Mouse (Mus musculus) intestine, embryonic 14.5 days (tissue): ENCODE measurements around the gene Cdkl2. TPM values are rescaled to one million over a fixed set of nuclear protein-coding genes. Genes with fewer than 3 reads are reported as not detected.

Source experiments
- ATAC-seq: fragments of 200-750 bp; cut with Nextera tagmentation; replicated peaks from 2 replicates; pipeline ENCODE4 v1.8.0; 2017; ENCODE audit warnings: low read depth, moderate number of reproducible peaks, moderate TSS enrichment, moderate library complexity; ENCODE audit not compliant: low FRiP score, low TSS enrichment
- DNase-seq: peaks from one replicate; pipeline ENCODE4 v3.0.0-alpha.2; 2018; ENCODE audit warnings: low spot score
- H3K27ac ChIP-seq: fragments of 300-500 bp; sonication (generic); 2 replicates; pipeline ENCODE4 v1.5.1; 2014; ENCODE audit warnings: low read depth, mild to moderate bottlenecking, control low read depth
- H3K27me3 ChIP-seq: fragments of 300-500 bp; sonication (generic); replicated peaks from 2 replicates; pipeline ENCODE4 v1.6.1; 2014; ENCODE audit warnings: low read length, control low read depth; ENCODE audit not compliant: control insufficient read depth, insufficient read depth
- H3K36me3 ChIP-seq: fragments of 300-500 bp; sonication (generic); 2 replicates; pipeline ENCODE4 v1.6.1; 2014; ENCODE audit warnings: low read length, control low read depth; ENCODE audit not compliant: control insufficient read depth, insufficient read depth
- H3K4me1 ChIP-seq: fragments of 300-500 bp; sonication (generic); replicated peaks from 2 replicates; pipeline ENCODE4 v1.6.1; 2014; ENCODE audit warnings: low read length, control low read depth, mixed read lengths; ENCODE audit not compliant: control insufficient read depth, insufficient read depth
- H3K4me2 ChIP-seq: fragments of 300-500 bp; sonication (generic); 2 replicates; pipeline ENCODE4 v1.6.1; 2014; ENCODE audit warnings: low read length
- H3K4me3 ChIP-seq: fragments of 300-500 bp; sonication (generic); 2 replicates; pipeline ENCODE4 v1.5.1; 2014; ENCODE audit warnings: low read depth, low read length, control low read depth, mixed read lengths
- H3K9ac ChIP-seq: fragments of 300-500 bp; sonication (generic); 2 replicates; pipeline ENCODE4 v1.6.1; 2014; ENCODE audit warnings: mild to moderate bottlenecking, low read length
- H3K9me3 ChIP-seq: fragments of 300-500 bp; sonication (generic); 2 replicates; pipeline ENCODE4 v1.6.1; 2016; ENCODE audit warnings: low read length, control low read depth; ENCODE audit not compliant: control insufficient read depth
- WGBS: fragments of 180-500 bp; shearing (Covaris S2); extraction: QIAGEN DNeasy Blood & Tissue Kit; methylation state at CpG from one replicate; pipeline ENCODE4 v1.1.7; 2014; 5-methylcytosine and 5-hydroxymethylcytosine counted together
- polyA plus RNA-seq: library from polyadenylated mRNA; unstranded; fragments of >200 nt; fragmentation: Nextera tagmentation; extraction: Ambion mirVana; gene quantifications from 2 replicates; pipeline ENCODE4 v1.2.1, GENCODE M21; 2014

Gene Cdkl2
- 2.5 and 2.6 TPM in 2 replicates for polyA plus RNA-seq

GRCm38 (mm10) chr5:92043783-92044182 lies at the start of gene Cdkl2:
Gene Cdkl2, minus strand, starts transcription at chr5:92043883.
- Histone ChIP-seq H3K9me3 (no peaks in the 10 kb centered on the region), H3K4me3 (peak within 1 kb of the TSS; percentile 74), H3K9ac (peak within 1 kb of the TSS; percentile 52), H3K4me1 (peaks cover 9% of the 10 kb centered on the region), H3K27me3 (peaks cover 7% of the 10 kb centered on the region; the same call in 1 of the 2 replicates), H3K36me3 (no peaks in the 10 kb centered on the region), H3K27ac (peak within 1 kb of the TSS; percentile 38; the same call in 1 of the 2 replicates), H3K4me2 (peak within 1 kb of the TSS; percentile 93)
- DNase-seq (no peak), ATAC-seq (no peak)
- 74% methylated on average over 4 of the region's 4 CpGs for WGBS

DNA sequence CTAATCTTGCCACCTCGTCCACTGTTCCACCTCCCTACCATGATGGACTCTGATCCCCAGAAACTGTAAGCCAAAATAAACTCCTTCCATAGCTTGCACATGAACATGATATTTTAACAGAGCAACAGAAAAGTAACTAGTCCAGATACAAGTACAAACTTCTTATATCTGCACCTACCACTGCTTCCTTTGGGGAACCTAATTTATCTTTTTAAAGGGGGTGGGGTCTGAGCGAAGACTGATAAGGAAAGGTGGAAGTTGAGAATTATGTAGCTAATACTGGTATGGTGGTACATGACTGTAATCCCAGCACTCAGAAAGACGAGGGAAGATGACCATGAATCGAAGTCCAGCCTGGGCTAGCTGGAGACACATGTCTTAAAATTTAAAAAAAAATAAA lies 43.8 kb upstream of the Cdkl2 start:
- H3K27ac ChIP-seq: no peak overlapping the region
- H3K4me3 ChIP-seq: no peak overlapping the region
- DNase-seq (no peak), ATAC-seq (no peak)
- H3K4me1 ChIP-seq: peaks cover 5% of the 10 kb centered on the region; the same call in 1 of the 2 replicates
- H3K9ac ChIP-seq: no peak overlapping the region
- H3K4me2 ChIP-seq: no peak overlapping the region
- H3K9me3 ChIP-seq: 0 out of 2 replicates have a peak, but pooled peaks cover 4% of the 10 kb centered on the region
- no peaks in the 10 kb centered on the region for H3K27me3 ChIP-seq
- 95% methylated on average over 4 of the region's 4 CpGs for WGBS
- H3K36me3 ChIP-seq: no peaks in the 10 kb centered on the region

DNA sequence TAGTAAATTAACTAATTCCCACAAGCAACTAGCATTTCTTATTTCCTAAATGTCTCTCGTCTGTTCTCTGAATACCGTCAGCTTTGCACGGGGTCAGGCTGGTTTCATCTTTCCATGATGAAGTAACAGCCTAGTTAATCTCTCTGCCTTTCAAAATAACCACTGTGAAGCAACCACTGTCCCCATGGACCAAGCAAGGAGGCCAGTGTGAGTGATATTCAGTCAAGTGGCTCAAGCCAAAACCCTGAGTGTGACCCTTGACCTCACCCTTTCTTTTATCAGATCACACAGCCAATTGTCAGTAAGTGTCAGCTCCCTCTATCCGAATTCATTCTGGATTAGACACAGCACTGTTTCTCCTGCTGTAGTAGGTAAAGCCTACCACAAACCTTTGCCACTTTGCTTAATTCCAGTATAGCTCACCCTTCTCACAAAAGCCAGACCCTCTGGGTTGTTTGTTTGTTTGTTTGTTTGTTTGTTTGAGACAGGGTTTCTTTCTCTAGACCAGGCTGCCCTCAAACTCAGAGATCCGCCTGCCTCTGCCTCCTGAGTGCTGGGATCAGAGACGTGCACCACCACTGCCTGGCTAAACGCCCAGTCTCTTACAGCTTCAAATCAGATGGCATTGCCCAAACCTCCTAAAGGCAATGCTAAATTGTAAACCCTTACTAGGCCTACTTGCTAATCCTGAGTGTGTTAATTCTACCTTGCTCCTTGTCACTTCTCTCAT lies 42.3 kb upstream of the Cdkl2 start:
- 87% methylated on average over 7 of the region's 7 CpGs for WGBS
- DNase-seq: no peak

GRCm38 (mm10) chr5:92085246-92085645 lies 41.6 kb upstream of the Cdkl2 start:
- no peaks in the 10 kb centered on the region for H3K27me3 ChIP-seq
- H3K4me3 ChIP-seq: no peak overlapping the region
- 56% methylated on average over 4 of the region's 4 CpGs for WGBS
- 0 out of 2 replicates have a peak, but pooled peaks cover 4% of the 10 kb centered on the region for H3K9me3 ChIP-seq
- no peak overlapping the region for H3K9ac ChIP-seq
- peaks cover 25% of the 10 kb centered on the region for H3K4me1 ChIP-seq
- DNase-seq (no peak), ATAC-seq (no peak)
- H3K4me2 ChIP-seq: no peak overlapping the region
- H3K36me3 ChIP-seq: no peaks in the 10 kb centered on the region
- H3K27ac ChIP-seq: no peak overlapping the region

More for the DNA sequence above, 42.3 kb upstream of the Cdkl2 start:
- no peak overlapping the region for H3K27ac ChIP-seq
- H3K27me3 ChIP-seq: no peaks in the 10 kb centered on the region
- H3K9ac ChIP-seq: no peak overlapping the region
- peaks cover 18% of the 10 kb centered on the region for H3K4me1 ChIP-seq
- no peaks in the 10 kb centered on the region for H3K36me3 ChIP-seq
- no peak overlapping the region for H3K4me2 ChIP-seq
- ATAC-seq: no peak
- 0 out of 2 replicates have a peak, but pooled peaks cover 4% of the 10 kb centered on the region for H3K9me3 ChIP-seq
- H3K4me3 ChIP-seq: no peak overlapping the region

DNA sequence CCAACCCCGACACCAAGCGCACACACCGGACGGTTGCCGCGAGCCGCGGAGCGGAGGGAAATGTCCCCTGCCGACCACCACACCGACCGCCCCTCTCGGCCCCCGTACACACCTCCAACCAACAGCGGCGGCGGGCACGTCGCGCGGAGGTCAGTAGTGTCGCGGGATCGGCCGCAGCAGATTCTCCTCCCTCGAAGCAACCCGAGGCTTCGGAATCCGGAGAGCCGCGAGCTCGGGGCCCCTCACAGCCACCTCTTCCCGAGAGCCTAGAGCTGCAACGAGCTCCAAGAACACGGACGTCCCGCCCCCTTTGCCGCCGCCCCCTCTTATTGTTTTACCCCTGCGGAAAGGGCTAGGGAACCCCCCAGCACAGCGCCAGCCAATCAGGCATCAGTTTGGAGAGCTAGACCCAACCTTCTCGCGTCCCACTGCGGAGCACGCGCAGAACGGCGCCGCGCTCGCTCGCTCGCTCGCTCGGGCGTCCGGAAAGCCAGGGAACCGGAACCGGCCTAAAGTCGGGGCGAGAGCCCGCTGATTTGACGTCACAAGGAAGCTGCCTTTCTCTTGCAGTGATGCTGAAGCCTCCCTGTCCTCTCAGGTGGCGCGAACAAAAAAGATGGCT lies 39.8 kb upstream of the Cdkl2 start, which contains the start of gene G3bp2:
TSS of gene G3bp2 (minus strand) at position 303 of the 622 bp plus-strand sequence.
- under 1% methylated on average over 64 of the region's 65 CpGs for WGBS
- no peaks in the 10 kb centered on the region for H3K27me3 ChIP-seq
- H3K27ac ChIP-seq: peak within 1 kb of the TSS; percentile 99
- H3K9me3 ChIP-seq: 0 out of 2 replicates have a peak, but pooled peaks cover 4% of the 10 kb centered on the region
- DNase-seq (peak; percentile 99), ATAC-seq (peak; percentile 98)
- H3K4me1 ChIP-seq: peaks cover 25% of the 10 kb centered on the region
- peak within 1 kb of the TSS; percentile 93 for H3K4me3 ChIP-seq
- H3K4me2 ChIP-seq: peak within 1 kb of the TSS; percentile 82
- H3K36me3 ChIP-seq: no peaks in the 10 kb centered on the region
- H3K9ac ChIP-seq: peak within 1 kb of the TSS; percentile 95

- Histone ChIP-seq H3K9me3 (0 out of 2 replicates have a peak, but pooled peaks cover 4% of the 10 kb centered on the region), H3K4me3 (peak overlapping the region; percentile 93), H3K27me3 (no peaks in the 10 kb centered on the region), H3K9ac (peak overlapping the region; percentile 95), H3K4me1 (peaks cover 25% of the 10 kb centered on the region), H3K36me3 (no peaks in the 10 kb centered on the region), H3K4me2 (peak overlapping the region; percentile 82), H3K27ac (peak overlapping the region; percentile 99)
- peak; percentile 73 for ATAC-seq
- no peak for DNase-seq
- WGBS: under 1% methylated on average over 47 of the region's 55 CpGs
Observed at GRCm38 (mm10) chr5:92082821-92083401, 39.2 kb upstream of the Cdkl2 start.

GRCm38 (mm10) chr5:92081326-92081725 lies 37.6 kb upstream of the Cdkl2 start:
- Histone ChIP-seq H3K36me3 (no peaks in the 10 kb centered on the region), H3K9me3 (no peaks in the 10 kb centered on the region), H3K27me3 (no peaks in the 10 kb centered on the region), H3K4me1 (peaks cover 25% of the 10 kb centered on the region), H3K9ac (0 out of 2 replicates have a peak overlapping the region, but pooled peaks have one; percentile 16), H3K4me3 (peak overlapping the region; percentile 93; the same call in 1 of the 2 replicates), H3K27ac (no peak overlapping the region), H3K4me2 (peak overlapping the region; percentile 82)
- WGBS: 54% methylated on average over 3 of the region's 3 CpGs
- DNase-seq (no peak), ATAC-seq (no peak)

DNA sequence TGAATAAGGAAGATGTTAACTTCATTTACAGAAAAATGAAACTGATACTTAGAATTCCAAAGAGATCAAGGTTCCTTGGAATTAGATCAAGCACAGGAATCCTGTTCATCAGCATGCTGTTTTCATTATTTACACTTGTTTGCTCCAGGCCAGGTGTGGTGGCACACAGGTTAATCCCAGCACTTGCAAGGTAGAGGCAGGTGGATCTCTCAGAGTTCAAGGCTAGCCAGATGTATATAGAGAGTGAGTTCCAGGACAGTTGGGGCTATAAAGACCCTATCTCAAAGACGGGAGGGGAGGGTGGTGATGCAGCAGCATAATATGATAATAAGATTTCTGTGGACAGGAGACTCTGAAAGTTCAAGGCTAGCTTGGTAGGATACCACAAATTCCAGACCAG lies 36.7 kb upstream of the Cdkl2 start:
- H3K9me3 ChIP-seq: no peaks in the 10 kb centered on the region
- no peak overlapping the region for H3K4me3 ChIP-seq
- H3K36me3 ChIP-seq: no peaks in the 10 kb centered on the region
- H3K4me1 ChIP-seq: peaks cover 25% of the 10 kb centered on the region
- no peak for DNase-seq
- ATAC-seq: no peak
- 50% methylated on average over 1 of the region's 1 CpGs for WGBS
- H3K27me3 ChIP-seq: no peaks in the 10 kb centered on the region
- no peak overlapping the region for H3K4me2 ChIP-seq
- H3K27ac ChIP-seq: no peak overlapping the region
- no peak overlapping the region for H3K9ac ChIP-seq
